Mouse (Mus musculus) midbrain, embryonic 11.5 days (tissue): ENCODE measurements around the gene Sgo2a. TPM values are rescaled to one million over a fixed set of nuclear protein-coding genes. Genes with fewer than 3 reads are reported as not detected.

ENCODE experiments used
- ATAC-seq: fragments of 200-750 bp; cut with Nextera tagmentation; 2 replicates; pipeline ENCODE4 v1.8.0; 2017; ENCODE audit warnings: moderate TSS enrichment, moderate library complexity; ENCODE audit not compliant: low FRiP score
- DNase-seq: peaks from one replicate; pipeline ENCODE4 v3.0.0; 2015; ENCODE audit warnings: low spot score; ENCODE audit errors: missing footprints
- H3K27ac ChIP-seq: fragments of 300-500 bp; sonication (generic); 2 replicates; pipeline ENCODE4 v1.5.1; 2014; ENCODE audit warnings: low read depth, low read length
- H3K27me3 ChIP-seq: fragments of 300-500 bp; sonication (generic); 2 replicates; pipeline ENCODE4 v1.6.1; 2014; ENCODE audit warnings: mild to moderate bottlenecking, low read length, moderate library complexity, mixed read lengths; ENCODE audit not compliant: control insufficient read depth, insufficient read depth
- H3K36me3 ChIP-seq: fragments of 300-500 bp; sonication (generic); 2 replicates; pipeline ENCODE4 v1.6.1; 2014; ENCODE audit warnings: mild to moderate bottlenecking, low read length, moderate library complexity, mixed read lengths; ENCODE audit not compliant: control insufficient read depth, insufficient read depth
- H3K4me1 ChIP-seq: fragments of 300-500 bp; sonication (generic); 2 replicates; pipeline ENCODE4 v1.6.1; 2014; ENCODE audit warnings: low read length; ENCODE audit not compliant: control insufficient read depth, insufficient read depth
- H3K4me2 ChIP-seq: fragments of 300-500 bp; sonication (generic); 2 replicates; pipeline ENCODE4 v1.6.1; 2014; ENCODE audit warnings: mild to moderate bottlenecking, moderate library complexity
- H3K4me3 ChIP-seq: fragments of 300-500 bp; sonication (generic); 2 replicates; pipeline ENCODE4 v1.5.1; 2014; ENCODE audit warnings: low read depth, low read length
- H3K9ac ChIP-seq: fragments of 300-500 bp; sonication (generic); 2 replicates; pipeline ENCODE4 v1.6.1; 2014; ENCODE audit warnings: low read length
- H3K9me3 ChIP-seq: fragments of 300-500 bp; sonication (generic); 2 replicates; pipeline ENCODE4 v1.6.1; 2016; ENCODE audit warnings: low read length; ENCODE audit not compliant: control insufficient read depth
- WGBS: fragments of 180-500 bp; shearing (Covaris S2); extraction: QIAGEN DNeasy Blood & Tissue Kit; methylation state at CpG from one replicate; pipeline ENCODE4 v1.1.7; 2014; 5-methylcytosine and 5-hydroxymethylcytosine counted together
- polyA plus RNA-seq: library from polyadenylated mRNA; unstranded; fragments of >200 nt; fragmentation: Nextera tagmentation; extraction: Ambion mirVana; gene quantifications from 2 replicates; pipeline ENCODE4 v1.2.1, GENCODE M21; 2014

Sgo2a gene
- polyA plus RNA-seq, 1 experiment from 2014 or later: 30.5 TPM

DNA sequence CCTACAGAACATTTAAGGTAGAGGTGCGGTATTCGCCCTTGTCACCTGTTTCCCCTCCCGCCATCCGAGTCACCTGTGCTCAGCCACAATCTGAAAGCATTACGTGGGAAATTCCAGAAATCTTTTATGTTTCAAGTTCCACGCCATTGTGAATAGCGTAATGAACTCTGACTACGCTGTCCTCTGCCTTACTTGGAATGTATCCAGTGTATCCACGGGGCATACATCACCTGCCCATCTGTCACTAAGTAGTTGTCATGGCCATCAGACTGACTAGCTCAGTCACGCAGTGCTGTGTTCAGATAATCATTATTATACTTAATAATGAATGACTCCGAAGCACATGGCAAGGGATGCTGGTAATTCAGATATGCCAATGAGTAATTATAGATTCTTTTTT lies 59.8 kb downstream of the Sgo2a start:
- Histone ChIP-seq H3K27ac (no peak overlapping the region), H3K27me3 (no peaks in the 10 kb centered on the region), H3K36me3 (no peaks in the 10 kb centered on the region), H3K4me2 (no peak overlapping the region), H3K4me3 (no peak overlapping the region), H3K9ac (no peak overlapping the region), H3K9me3 (no peaks in the 10 kb centered on the region), H3K4me1 (no peaks in the 10 kb centered on the region)
- no peak for DNase-seq
- ATAC-seq: no peak
- WGBS: 93% methylated on average over 11 of the region's 11 CpGs

DNA sequence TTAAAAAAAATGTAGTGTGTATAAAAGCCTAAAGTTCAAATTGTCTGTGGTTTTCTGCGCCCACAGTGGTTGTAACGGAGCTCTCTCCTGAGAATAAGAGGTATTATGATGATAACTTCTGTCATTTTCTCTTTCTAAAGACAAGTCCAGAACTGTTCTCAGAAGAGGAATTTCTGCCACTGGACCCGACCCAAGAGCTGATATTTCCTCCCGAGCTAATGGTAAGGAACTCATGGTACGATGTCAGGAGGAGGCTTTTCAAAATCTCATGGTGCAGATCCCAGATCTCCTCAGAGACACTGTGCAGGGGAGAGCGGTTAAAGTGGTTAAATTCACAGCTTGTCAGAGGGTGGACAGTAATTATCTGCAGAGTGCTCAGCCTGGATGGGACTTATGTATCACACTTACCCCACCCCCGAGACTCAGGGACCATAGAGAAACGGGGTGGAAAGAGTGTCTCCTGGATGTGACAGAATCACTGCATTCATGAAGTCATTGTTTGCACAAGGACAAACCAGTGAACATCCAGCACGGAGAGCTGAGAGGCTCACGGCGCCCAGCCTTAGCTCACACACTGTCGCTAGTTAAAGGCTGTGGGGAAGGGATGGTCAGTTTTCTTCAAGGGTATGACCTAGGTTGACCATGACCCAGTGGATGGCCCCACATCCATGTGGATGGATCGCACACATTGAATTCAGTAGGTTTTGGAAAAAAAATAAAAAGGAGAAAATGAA lies 60.5 kb downstream of the Sgo2a start:
- Histone ChIP-seq H3K9ac (no peak overlapping the region), H3K27me3 (no peaks in the 10 kb centered on the region), H3K36me3 (no peaks in the 10 kb centered on the region), H3K4me3 (no peak overlapping the region), H3K9me3 (no peaks in the 10 kb centered on the region), H3K4me1 (no peaks in the 10 kb centered on the region), H3K4me2 (no peak overlapping the region), H3K27ac (no peak overlapping the region)
- 86% methylated on average over 13 of the region's 13 CpGs for WGBS
- ATAC-seq (no peak), DNase-seq (no peak)

DNA sequence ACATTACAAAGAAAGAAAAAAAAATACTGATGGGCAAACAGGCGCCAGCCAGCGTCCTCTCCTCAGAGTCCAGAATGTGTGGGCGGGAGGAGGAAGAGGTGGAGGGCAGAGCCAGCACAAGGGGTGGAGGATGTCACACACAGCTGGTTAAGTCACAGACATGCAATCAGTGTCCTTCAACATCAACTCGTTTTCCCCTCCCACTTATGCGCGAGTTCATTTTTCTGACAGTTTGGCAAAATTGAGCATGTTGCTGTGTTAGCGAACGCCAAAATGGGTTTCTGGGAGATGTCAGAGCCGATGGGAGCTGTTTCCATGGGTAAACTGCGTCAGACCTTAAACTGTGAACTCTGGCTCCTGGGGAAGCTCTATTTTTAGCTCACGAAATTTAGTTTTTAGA lies 61.2 kb downstream of the Sgo2a start:
- ATAC-seq: no peak
- WGBS: 85% methylated on average over 11 of the region's 11 CpGs

GRCm38 (mm10) chr1:58058846-58059245 lies 63.1 kb downstream of the Sgo2a start:
- 94% methylated on average over 4 of the region's 4 CpGs for WGBS
- no peak overlapping the region for H3K27ac ChIP-seq

More for the DNA sequence above, 61.2 kb downstream of the Sgo2a start:
- H3K4me2 ChIP-seq: no peak overlapping the region
- H3K27me3 ChIP-seq: no peaks in the 10 kb centered on the region
- no peaks in the 10 kb centered on the region for H3K9me3 ChIP-seq
- no peaks in the 10 kb centered on the region for H3K4me1 ChIP-seq
- H3K27ac ChIP-seq: no peak overlapping the region
- H3K9ac ChIP-seq: no peak overlapping the region
- no peaks in the 10 kb centered on the region for H3K36me3 ChIP-seq
- H3K4me3 ChIP-seq: no peak overlapping the region
- DNase-seq: no peak

DNA sequence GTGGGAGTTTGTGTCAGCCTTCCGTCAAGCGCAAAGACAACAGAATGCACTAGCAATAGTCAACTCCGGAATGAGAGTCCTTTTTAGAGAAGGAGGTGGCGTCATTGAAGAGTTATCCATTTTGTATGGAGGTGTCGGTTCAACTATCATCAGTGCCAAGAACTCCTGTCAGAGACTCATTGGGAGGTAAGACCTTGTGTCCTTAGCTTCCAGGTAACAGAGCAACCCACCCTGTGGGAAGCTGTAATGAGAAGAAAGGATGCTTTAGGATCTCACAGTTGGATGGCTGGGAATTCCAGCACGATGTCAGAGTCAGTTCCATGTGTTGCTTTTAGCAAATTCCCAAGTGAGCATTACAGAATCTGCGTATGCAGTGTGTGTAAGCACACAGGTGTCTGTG lies 66.4 kb downstream of the Sgo2a start:
- H3K4me1 ChIP-seq: no peaks in the 10 kb centered on the region
- no peaks in the 10 kb centered on the region for H3K36me3 ChIP-seq
- no peaks in the 10 kb centered on the region for H3K9me3 ChIP-seq
- peak; percentile 51 for DNase-seq
- no peak overlapping the region for H3K4me2 ChIP-seq
- no peak overlapping the region for H3K4me3 ChIP-seq
- ATAC-seq: no peak
- 88% methylated on average over 7 of the region's 7 CpGs for WGBS
- H3K9ac ChIP-seq: no peak overlapping the region
- no peaks in the 10 kb centered on the region for H3K27me3 ChIP-seq
- no peak overlapping the region for H3K27ac ChIP-seq

More at GRCm38 (mm10) chr1:58058846-58059245, 63.1 kb downstream of the Sgo2a start:
- Histone ChIP-seq H3K4me3 (no peak overlapping the region), H3K27me3 (no peaks in the 10 kb centered on the region), H3K9me3 (no peaks in the 10 kb centered on the region), H3K36me3 (no peaks in the 10 kb centered on the region), H3K9ac (no peak overlapping the region), H3K4me2 (no peak overlapping the region), H3K4me1 (no peaks in the 10 kb centered on the region)
- DNase-seq: no peak
- no peak for ATAC-seq

DNA sequence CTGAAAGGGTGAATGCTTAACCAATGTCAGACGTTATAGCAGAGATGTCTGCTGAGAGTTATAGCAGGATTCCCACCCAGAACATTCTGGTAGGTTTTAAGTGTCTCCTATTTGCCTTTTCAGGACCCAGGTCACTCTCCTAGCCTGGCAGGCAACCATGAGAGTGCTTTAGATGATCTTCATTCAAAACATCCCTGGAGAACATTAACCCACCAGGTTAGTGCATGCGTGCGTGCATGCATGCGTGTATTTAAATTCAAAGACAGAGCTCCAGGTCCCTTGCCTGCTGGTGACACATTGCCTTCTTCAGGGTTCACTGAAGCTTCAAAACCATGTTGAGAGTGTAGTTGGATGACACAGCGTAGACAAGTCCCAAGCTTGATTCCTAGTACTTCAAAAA lies 69.4 kb downstream of the Sgo2a start:
- no peaks in the 10 kb centered on the region for H3K9me3 ChIP-seq
- H3K4me3 ChIP-seq: no peak overlapping the region
- no peaks in the 10 kb centered on the region for H3K36me3 ChIP-seq
- no peak overlapping the region for H3K27ac ChIP-seq
- DNase-seq (no peak), ATAC-seq (no peak)
- no peak overlapping the region for H3K4me2 ChIP-seq
- H3K9ac ChIP-seq: no peak overlapping the region
- no peaks in the 10 kb centered on the region for H3K27me3 ChIP-seq
- H3K4me1 ChIP-seq: no peaks in the 10 kb centered on the region
- WGBS: 90% methylated on average over 5 of the region's 5 CpGs

- WGBS: 82% methylated on average over 3 of the region's 3 CpGs
- Histone ChIP-seq H3K36me3 (no peaks in the 10 kb centered on the region), H3K9ac (no peak overlapping the region), H3K9me3 (no peaks in the 10 kb centered on the region), H3K27ac (no peak overlapping the region), H3K4me3 (no peak overlapping the region), H3K27me3 (no peaks in the 10 kb centered on the region), H3K4me2 (no peak overlapping the region), H3K4me1 (no peaks in the 10 kb centered on the region)
- ATAC-seq (no peak), DNase-seq (peak; percentile 10)
These were observed 69.8 kb downstream of the Sgo2a start for GRCm38 (mm10) chr1:58065606-58066005.

- ATAC-seq (no peak), DNase-seq (peak; percentile 23)
- no peak overlapping the region for H3K9ac ChIP-seq
- H3K9me3 ChIP-seq: no peaks in the 10 kb centered on the region
- 85% methylated on average over 6 of the region's 6 CpGs for WGBS
- H3K4me2 ChIP-seq: no peak overlapping the region
- H3K4me3 ChIP-seq: no peak overlapping the region
- no peaks in the 10 kb centered on the region for H3K36me3 ChIP-seq
- no peaks in the 10 kb centered on the region for H3K27me3 ChIP-seq
- no peaks in the 10 kb centered on the region for H3K4me1 ChIP-seq
- no peak overlapping the region for H3K27ac ChIP-seq
These were observed 73.4 kb downstream of the Sgo2a start for GRCm38 (mm10) chr1:58069181-58069580.

GRCm38 (mm10) chr1:58070091-58070490 lies 74.3 kb downstream of the Sgo2a start:
- WGBS: 91% methylated on average over 11 of the region's 11 CpGs
- Histone ChIP-seq H3K4me1 (no peaks in the 10 kb centered on the region), H3K9ac (no peak overlapping the region), H3K27ac (no peak overlapping the region), H3K27me3 (no peaks in the 10 kb centered on the region), H3K4me3 (no peak overlapping the region), H3K36me3 (no peaks in the 10 kb centered on the region), H3K9me3 (no peaks in the 10 kb centered on the region), H3K4me2 (no peak overlapping the region)
- DNase-seq: peak; percentile 14
- ATAC-seq: no peak
